Mouse (Mus musculus): ENCODE results near the gene Pacsin2.

DNA sequence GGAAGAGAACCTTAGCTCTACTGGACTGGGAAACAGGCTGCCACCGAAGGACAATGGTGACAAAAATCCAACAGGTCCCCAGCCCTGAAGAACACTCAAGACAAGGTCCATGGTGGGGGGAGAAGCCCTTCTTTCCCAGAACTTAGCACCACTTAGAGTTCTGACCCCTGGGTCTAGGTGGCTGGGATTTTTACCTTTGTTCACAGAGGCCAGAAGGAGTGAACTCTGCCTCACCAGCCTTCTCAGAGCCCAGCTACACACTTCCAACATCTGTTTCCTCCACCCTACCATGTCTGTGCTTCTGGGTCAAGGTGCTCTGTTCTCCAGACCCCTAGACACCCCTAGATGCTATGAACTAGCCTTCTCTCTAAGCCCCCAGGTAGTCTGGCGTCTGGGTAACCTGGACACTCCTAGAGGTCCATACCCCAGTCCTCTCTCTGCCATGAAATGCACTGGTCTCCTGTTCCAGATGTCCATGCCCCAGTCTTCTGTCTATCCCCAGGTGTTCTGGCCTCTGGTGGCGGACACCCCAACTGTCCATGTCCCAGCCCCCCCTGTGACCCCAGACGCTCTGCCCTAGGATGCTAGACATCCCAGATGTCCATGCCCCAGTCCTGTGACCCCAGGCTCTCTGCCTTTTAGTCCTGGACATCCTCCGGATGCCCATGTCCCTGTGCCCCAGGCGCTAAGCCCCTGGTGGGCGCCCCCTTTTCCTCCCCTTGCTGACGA, 115.0 kb downstream of the Pacsin2 start:
- no peak for TF ChIP-seq CTCF (IDR thresholded peaks at IDR 0.05; ENCODE audit: low read depth, low read length)
- no peak for TF ChIP-seq POLR2A (IDR thresholded peaks at IDR 0.05; ENCODE audit: insufficient read depth, low read length)
- TF ChIP-seq EP300 (IDR thresholded peaks at IDR 0.05; ENCODE audit: insufficient read depth, low read depth, low read length), result no peak
